Mouse (Mus musculus) cerebellum, postnatal 14 days (tissue): Measurements from ENCODE around the gene Vrk1.

Experiments used
- DNase-seq, 2 experiments: peaks; one replicate each; pipeline ENCODE4 v3.0.0; 2021; ENCODE audit warnings: mixed read lengths in 2 of 2

The Vrk1 gene

GRCm38 (mm10) chr12:106010065-106010915 is at the start of gene Vrk1:
TSS of gene Vrk1 (plus strand) at chr12:106010228.
- DNase-seq: peak; percentile 97

GRCm38 (mm10) chr12:105960592-105961330 is 49.3 kb upstream of the Vrk1 start:
- DNase-seq: no peak

- no peak for DNase-seq
Observed at GRCm38 (mm10) chr12:105961667-105962066, 48.4 kb upstream of the Vrk1 start.

GRCm38 (mm10) chr12:105962103-105963011 is 47.7 kb upstream of the Vrk1 start:
- peak; percentile 90 to 91 for DNase-seq

GRCm38 (mm10) chr12:105963012-105963572 is 46.9 kb upstream of the Vrk1 start:
- no peak for DNase-seq

- no peak for DNase-seq
Observed at GRCm38 (mm10) chr12:105966887-105967637, 43.0 kb upstream of the Vrk1 start.

GRCm38 (mm10) chr12:105967806-105968205 is 42.2 kb upstream of the Vrk1 start:
- DNase-seq: no peak

GRCm38 (mm10) chr12:105971182-105971581 is 38.8 kb upstream of the Vrk1 start:
- no peak for DNase-seq

GRCm38 (mm10) chr12:105972673-105973072 is 37.4 kb upstream of the Vrk1 start:
- no peak for DNase-seq

GRCm38 (mm10) chr12:105973691-105974090 is 36.3 kb upstream of the Vrk1 start:
- DNase-seq: no peak

GRCm38 (mm10) chr12:105974107-105974506 is 35.9 kb upstream of the Vrk1 start:
- no peak for DNase-seq

- no peak for DNase-seq
Observed at GRCm38 (mm10) chr12:105981121-105981973, 28.7 kb upstream of the Vrk1 start.

GRCm38 (mm10) chr12:105981974-105982305 is 28.1 kb upstream of the Vrk1 start:
- no peak for DNase-seq

GRCm38 (mm10) chr12:105982598-105982997 is 27.4 kb upstream of the Vrk1 start:
- no peak for DNase-seq

- no peak for DNase-seq
Observed at GRCm38 (mm10) chr12:105983499-105983898, 26.5 kb upstream of the Vrk1 start.

GRCm38 (mm10) chr12:105988434-105988833 is 21.6 kb upstream of the Vrk1 start:
- DNase-seq: no peak

- no peak for DNase-seq
Observed at GRCm38 (mm10) chr12:105992756-105993155, 17.3 kb upstream of the Vrk1 start.

- no peak for DNase-seq
Observed at GRCm38 (mm10) chr12:105993356-105993755, 16.7 kb upstream of the Vrk1 start.

GRCm38 (mm10) chr12:105995940-105996339 is 14.1 kb upstream of the Vrk1 start:
- DNase-seq: no peak

GRCm38 (mm10) chr12:105997028-105997786 is 12.8 kb upstream of the Vrk1 start:
- DNase-seq: no peak
